Mouse (Mus musculus): ENCODE measurements around the gene Bdh2.

The Bdh2 gene

GRCm38 (mm10) chr3:135293703-135294102 lies 12.7 kb downstream of the Bdh2 start:
- in situ Hi-C loops (cut with MboI; ENCODE audit: unreplicated experiment in 2 of 2): loop anchor here (5.0 kb wide), 4 partner anchors 104 to 434 kb away; no protein-coding TSS in a partner anchor

GRCm38 (mm10) chr3:135295559-135295958 lies 14.5 kb downstream of the Bdh2 start:
- in situ Hi-C loops (cut with MboI; ENCODE audit: unreplicated experiment in 2 of 2): no loop called here

DNA sequence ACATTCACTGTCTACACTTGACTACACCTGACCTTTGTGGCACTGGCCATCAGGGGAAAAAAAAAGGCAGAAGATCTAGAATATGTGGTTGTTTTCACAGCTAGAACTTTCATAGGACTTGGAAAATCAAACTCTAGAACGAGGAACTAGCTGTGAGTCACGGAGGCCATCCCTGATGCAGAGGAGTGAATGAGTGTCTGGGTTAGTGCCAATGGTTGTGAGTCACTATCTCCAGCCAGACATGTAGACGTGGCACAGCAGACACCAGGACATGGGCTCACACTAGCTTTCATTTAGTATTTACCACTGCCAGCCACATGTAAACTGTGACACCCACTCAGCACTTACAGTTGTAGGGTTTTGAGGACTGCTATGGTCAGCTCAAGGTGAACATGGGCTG lies 17.5 kb downstream of the Bdh2 start:
- in situ Hi-C loops (cut with MboI; ENCODE audit: unreplicated experiment in 2 of 2): no loop called here

- in situ Hi-C loops (cut with MboI; ENCODE audit: unreplicated experiment in 2 of 2): no loop called here
Measured at GRCm38 (mm10) chr3:135300081-135300480, 19.1 kb downstream of the Bdh2 start.

DNA sequence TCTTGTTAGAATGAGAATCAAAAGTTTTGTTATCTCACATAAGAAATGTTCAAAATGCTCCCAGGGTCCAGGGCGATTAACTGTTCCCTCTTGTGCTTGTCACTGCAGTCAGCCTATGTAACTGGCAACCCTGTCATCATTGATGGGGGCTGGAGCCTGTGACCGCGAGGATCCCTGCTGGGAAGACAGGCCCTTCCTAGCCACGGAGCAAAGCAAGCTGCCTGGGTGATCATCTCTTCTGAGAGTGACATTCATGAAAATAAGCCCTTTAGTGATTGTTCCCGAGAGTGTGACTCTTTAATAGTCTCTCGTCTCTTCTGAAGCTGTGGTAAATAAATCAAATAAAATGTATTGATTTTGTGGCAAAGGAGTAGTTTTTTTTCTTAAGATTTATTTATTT lies 23.0 kb downstream of the Bdh2 start:
- in situ Hi-C loops (cut with MboI; ENCODE audit: unreplicated experiment in 2 of 2): no loop called here

DNA sequence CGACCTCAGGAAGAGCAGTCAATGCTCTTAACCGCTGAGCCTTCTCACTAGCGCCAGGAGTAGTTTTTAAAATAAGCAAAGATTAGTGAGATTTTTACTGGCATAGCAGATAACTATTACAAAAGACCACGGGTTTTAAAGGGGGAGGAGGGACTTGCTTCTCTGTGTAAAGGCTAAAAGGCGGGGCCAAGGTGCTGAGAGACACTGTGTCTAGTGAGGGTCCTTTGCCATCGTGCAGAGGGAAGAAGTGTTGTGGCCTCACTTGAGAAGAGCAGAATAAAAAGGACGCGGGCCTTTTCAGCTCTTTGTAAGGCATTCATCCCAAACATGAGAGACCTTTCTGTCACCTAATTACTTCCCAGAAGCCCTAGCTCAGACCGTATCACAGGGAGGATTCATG lies 23.5 kb downstream of the Bdh2 start:
- in situ Hi-C loops (cut with MboI; ENCODE audit: unreplicated experiment in 2 of 2): no loop called here

DNA sequence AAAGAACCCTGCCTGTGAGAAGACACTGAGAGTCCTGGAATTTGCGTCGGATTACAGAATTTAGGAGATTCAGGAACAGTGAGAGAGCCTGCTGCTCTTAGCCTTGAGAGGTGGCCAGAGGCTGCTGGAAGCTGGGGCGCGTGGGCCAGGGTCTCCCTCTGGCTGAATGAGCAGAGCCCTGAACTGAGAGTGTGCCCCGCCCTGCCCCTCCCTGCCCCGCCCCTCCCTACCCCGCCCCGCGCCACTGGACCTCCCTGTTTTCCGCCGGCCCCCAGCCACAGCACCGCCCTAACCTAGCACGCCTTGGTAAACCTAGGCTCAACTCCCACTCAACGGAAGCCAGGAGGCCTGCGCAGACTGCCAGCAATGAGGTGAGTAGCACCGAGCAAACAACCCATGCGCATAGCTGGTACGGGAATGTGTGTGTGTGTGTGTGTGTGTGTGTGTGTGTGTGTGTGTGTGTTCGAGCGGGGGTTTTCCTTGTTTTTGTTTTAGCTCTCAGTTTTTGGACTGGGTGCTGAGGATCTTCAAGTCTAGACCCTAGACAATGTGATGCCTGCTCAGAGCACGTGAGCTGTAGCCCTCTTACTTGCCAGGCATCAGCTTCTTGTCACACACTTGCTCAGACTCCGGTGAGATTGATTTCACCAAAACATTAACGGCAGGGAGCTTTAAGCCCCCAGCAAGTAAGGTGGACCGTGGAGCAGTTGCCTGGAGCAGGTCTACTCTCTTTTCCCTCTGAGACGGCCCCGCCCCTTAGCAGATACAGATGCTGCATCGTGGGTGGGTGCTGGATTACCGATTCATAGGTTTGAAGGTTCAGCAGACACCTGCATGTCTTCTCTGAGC lies 26.6 kb downstream of the Bdh2 start, which contains the start of gene Slc9b2:
Gene Slc9b2 (plus strand): TSS at position 290 of the 849 bp plus-strand sequence.
- in situ Hi-C loops (cut with MboI; ENCODE audit: unreplicated experiment in 2 of 2): no loop called here

- in situ Hi-C loops (cut with MboI; ENCODE audit: unreplicated experiment in 2 of 2): no loop called here
Measured at GRCm38 (mm10) chr3:135312916-135313491, 32.0 kb downstream of the Bdh2 start.

DNA sequence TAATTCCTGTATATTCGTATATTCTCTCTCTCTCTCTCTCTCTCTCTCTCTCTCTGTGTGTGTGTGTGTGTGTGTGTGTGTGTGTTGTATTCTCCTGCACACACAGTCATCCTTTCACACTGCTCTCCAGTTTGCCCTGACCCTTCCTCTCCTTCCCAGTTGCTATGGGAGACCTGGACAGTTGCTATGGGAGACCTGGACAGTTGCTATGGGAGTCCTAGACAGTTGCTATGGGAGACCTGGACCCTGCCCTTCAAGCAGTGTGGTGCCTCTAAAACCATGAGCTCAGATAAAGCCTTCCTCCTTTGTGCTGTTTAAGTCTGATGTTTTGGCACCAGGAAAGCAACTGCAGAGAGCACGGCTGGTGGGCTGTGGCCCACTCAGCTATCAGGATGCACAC lies 32.7 kb downstream of the Bdh2 start:
- in situ Hi-C loops (cut with MboI; ENCODE audit: unreplicated experiment in 2 of 2): no loop called here

DNA sequence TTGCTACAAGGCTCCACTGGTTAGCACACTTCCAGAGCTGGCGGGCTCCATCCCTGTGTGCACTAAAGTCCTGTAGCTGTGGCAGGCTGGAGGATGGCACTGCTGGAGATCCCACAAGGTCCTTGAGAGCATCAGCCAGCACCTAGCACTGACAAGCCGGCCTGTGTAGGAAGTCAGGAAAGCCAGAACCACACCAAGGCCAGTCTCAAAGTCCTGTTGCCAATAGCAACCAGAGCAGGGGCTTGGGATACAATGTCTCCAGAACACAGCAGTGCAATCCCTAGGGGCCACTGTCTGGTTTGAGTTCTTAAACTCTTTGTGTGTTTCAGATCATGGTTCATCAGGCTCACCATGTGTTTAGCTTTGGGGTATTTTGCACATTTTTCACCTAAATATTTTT lies 33.8 kb downstream of the Bdh2 start:
- in situ Hi-C loops (cut with MboI; ENCODE audit: unreplicated experiment in 2 of 2): no loop called here

DNA sequence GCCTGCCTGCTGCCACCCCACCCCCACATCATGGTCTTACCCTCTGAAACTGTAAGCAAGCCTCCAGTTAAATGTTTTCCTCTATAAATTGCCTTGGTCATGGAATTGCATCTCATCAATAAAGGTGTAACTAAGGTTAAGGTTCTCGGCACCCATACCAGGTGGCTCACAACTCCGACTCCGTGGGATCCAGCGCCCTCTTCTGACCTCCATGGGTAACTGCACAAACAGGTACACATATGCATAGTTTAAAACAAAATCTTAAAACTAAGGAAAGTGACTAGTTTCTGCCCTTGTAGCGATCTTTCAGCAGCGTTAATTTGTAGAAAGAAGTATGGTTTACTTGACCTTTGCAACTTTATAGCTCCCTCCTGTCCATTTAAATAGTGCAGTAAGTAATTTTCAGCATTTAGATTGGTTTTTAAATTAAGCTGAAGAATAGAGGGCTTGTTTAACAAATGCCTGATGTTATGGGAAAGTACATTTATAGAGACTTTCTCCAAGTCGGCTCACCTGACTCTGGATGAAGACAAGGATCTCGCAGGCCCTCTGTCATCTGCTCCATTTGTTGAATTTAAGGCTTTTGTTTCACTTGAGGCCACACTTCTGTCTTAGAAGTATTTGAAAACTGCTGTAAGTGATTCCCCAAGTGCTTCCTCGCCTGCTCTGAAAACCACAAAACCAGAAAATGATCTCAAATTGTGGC lies 34.9 kb downstream of the Bdh2 start:
- in situ Hi-C loops (cut with MboI; ENCODE audit: unreplicated experiment in 2 of 2): no loop called here

GRCm38 (mm10) chr3:135318331-135318730 lies 37.3 kb downstream of the Bdh2 start:
- in situ Hi-C loops (cut with MboI; ENCODE audit: unreplicated experiment in 2 of 2): no loop called here

GRCm38 (mm10) chr3:135324354-135324753 lies 43.3 kb downstream of the Bdh2 start:
- in situ Hi-C loops (cut with MboI; ENCODE audit: unreplicated experiment in 2 of 2): no loop called here

DNA sequence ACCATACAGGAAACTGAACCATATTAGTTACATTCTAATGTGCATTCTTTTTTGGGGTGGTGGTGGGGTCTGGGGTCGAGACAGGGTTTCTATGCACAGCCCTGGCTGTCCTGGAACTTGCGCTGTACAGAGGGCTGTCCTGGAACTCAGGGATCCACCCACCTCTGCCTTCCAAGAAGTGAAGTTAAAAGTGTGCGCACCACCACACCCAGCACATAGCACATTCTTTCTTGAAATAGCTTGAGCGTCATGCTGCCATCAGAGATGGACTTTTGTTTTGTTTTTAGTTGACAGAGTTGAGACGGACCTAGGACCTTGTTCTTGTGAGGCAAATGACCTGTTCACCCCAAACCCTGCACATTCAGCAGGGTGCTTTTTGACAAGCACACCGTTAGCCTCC lies 46.2 kb downstream of the Bdh2 start:
- in situ Hi-C loops (cut with MboI; ENCODE audit: unreplicated experiment in 2 of 2): no loop called here

DNA sequence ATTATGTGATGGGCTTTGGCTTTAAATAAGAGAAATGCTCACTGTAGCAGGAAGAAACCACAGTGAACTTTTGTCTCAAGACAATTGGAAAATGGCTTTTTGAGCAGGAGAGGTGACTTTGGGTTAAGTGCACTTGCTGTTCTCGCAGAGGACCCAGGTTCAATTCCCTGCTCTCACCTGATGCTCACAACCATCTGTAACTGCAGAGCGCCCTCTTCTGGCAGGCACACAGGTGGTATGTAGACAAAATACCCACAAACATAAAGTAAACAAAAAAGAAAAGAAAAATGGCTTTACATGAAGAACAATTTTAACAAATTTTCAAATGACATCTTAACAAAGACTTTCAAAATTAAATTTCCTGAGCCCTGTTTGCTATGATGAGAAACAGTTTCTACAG lies 46.6 kb downstream of the Bdh2 start:
- in situ Hi-C loops (cut with MboI; ENCODE audit: unreplicated experiment in 2 of 2): no loop called here

DNA sequence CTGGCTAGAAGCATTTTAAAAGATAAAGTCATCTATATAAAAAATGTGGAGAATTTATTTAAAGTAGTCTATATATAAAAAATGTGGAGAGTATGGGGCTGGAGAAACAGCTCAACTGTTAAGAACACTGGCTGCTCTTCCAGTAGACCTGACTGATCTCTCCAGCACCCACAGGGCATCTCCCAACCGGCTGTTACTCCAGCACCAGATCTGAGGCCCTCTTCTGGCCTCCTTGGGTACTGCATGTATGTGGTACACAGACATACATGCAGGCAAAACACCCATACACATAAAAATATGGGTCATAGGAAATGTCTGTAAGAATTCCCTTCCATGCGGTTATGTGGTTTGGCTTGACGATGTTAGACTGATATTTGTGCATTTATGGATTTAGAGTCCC lies 47.5 kb downstream of the Bdh2 start:
- in situ Hi-C loops (cut with MboI; ENCODE audit: unreplicated experiment in 2 of 2): no loop called here

- in situ Hi-C loops (cut with MboI; ENCODE audit: unreplicated experiment in 2 of 2): no loop called here
Measured at GRCm38 (mm10) chr3:135332691-135333090, 51.7 kb downstream of the Bdh2 start.

DNA sequence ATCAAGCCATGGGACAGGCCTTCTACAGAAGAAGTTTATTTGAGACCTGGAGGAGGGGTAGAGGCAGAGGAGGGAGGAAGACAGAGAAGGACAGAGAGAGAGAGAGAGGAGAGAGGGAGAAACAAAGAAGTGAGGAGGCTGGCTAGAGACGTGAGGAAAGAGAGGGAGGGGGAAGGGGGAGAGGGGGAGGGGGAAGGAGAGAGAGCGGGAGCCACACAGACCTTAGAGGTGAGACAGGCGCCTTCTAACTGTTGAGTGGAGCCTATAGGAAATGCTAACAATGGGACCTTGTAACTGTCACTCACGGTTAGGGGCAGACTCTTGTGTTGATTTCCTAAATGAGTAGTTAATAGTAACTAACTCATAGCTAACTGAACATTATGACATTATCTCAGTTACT lies 52.7 kb downstream of the Bdh2 start:
- in situ Hi-C loops (cut with MboI; ENCODE audit: unreplicated experiment in 2 of 2): no loop called here

- in situ Hi-C loops (cut with MboI; ENCODE audit: unreplicated experiment in 2 of 2): no loop called here
Measured at GRCm38 (mm10) chr3:135347739-135348264, 66.8 kb downstream of the Bdh2 start, which contains the start of gene Slc9b1. Gene Slc9b1, plus strand, starts transcription at chr3:135348029.

- in situ Hi-C loops (cut with MboI; ENCODE audit: unreplicated experiment in 2 of 2): no loop called here
Measured at GRCm38 (mm10) chr3:135349022-135349421, 68.0 kb downstream of the Bdh2 start.

DNA sequence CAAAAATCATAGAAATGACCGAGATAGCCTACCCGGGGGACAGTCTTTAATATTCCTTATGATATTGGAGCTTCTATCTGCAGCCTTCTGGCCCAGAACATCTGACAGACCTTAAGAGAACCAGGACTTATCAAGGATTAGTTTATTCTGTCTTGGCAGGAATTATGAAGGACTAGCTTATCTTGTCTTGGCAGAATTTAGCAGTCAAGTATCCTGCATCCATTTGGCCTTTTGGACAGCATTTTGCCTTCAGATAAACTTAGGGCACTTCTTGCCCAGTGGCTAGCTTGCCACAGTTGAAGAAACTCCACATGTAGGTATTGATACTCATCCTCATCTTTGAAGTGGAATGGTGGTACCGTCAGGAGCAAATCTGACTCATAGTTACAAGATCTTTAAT lies 70.8 kb downstream of the Bdh2 start:
- in situ Hi-C loops (cut with MboI; ENCODE audit: unreplicated experiment in 2 of 2): loop anchor here in 1 of 2 experiments (25.0 kb wide), 1 partner anchor 640 kb away; no protein-coding TSS in a partner anchor
